Mouse (Mus musculus): ENCODE measurements around the gene Dync1h1. TPM values are rescaled to one million over a fixed set of nuclear protein-coding genes. Genes with fewer than 3 reads are reported as not detected.
"Not testable (repeated sequence)": the region's sequence is repeated elsewhere in the genome, so short reads cannot be mapped to it uniquely, and the experiment has no call there.

Gene Dync1h1
- polyA plus RNA-seq, 1 experiment from 2014 or later, result 56.9 TPM

DNA sequence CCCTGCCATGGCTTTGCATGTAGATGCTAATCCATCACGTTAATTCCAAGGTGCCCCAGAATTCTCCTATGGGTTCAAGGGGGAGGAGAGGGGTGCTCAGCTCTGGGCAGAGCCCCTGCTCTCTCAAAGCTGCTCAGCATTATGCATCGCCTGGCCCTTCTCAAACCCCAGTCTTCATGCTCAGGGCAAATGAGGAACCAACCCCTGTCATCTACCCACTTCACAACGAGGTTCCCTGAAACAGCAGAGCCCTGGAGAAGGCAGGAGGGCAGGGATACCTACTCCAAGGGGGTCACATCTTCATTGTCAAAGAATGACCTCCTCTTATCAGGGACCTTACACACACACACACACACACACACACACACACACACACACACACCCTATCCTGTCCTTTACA lies 80.6 kb downstream of the Dync1h1 start:
- H3K4me1 ChIP-seq, result peaks cover 4% of the 10 kb centered on the region; the same call in 1 of the 2 replicates
- no peak for ATAC-seq (ENCODE audit: insufficient number of reproducible peaks, insufficient read depth, low FRiP score, low TSS enrichment, low read depth)
- 0 out of 2 replicates have a peak, but pooled peaks cover 3% of the 10 kb centered on the region for H3K36me3 ChIP-seq

DNA sequence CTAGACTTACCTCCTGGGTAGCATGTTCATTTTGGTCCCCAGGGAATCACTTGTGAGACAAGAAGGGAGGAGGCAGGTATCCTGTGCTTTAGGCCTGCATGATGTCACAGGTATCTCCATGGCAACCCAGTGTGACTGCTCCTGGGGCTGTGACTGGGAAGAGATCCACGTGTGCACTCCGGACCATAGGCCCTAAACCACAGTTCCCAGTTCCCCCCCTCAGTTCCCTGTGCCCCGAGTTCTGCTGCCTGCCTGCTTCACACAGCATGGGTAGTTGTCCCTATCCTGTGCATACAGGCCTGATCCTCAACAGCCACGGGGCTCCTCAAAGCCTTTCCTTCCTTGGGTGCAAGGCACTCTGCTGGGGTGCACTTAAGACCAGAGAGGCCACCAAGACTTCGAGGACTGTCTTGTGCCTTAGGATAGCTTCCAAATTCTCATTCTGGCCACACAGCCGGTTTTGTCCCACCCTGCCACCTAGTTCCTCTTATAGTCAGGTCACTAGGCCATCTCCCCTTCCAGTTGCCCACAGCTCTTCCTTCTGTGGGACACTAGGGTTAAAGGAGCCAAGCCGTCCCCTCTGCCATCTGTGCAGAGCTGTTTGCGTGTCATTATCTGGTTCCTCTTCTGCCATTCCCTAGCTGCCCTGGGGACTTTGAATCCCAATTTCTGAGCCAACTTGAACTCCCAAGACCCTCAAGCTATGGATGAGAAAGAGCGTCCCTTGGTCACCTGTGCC lies 81.5 kb downstream of the Dync1h1 start, which contains the start of gene 1700001K19Rik:
TSS of gene 1700001K19Rik (minus strand) at position 59 of the 739 bp plus-strand sequence.
- no peak within 1 kb of the TSS for H3K4me3 ChIP-seq
- 74% methylated on average over 9 of the region's 9 CpGs for WGBS
- H3K27me3 ChIP-seq, result no peaks in the 10 kb centered on the region
- H3K4me2 ChIP-seq, result no peak within 1 kb of the TSS
- no peak for ATAC-seq (ENCODE audit: insufficient number of reproducible peaks, insufficient read depth, low FRiP score, low TSS enrichment, low read depth)
- H3K4me1 ChIP-seq, result peaks cover 4% of the 10 kb centered on the region; the same call in 1 of the 2 replicates
- 0 out of 2 replicates have a peak, but pooled peaks cover 3% of the 10 kb centered on the region for H3K36me3 ChIP-seq
- H3K9me3 ChIP-seq, result no peaks in the 10 kb centered on the region
- no peak within 1 kb of the TSS for H3K27ac ChIP-seq
- no peak within 1 kb of the TSS for H3K9ac ChIP-seq

More for the DNA sequence above, 80.6 kb downstream of the Dync1h1 start:
- no peaks in the 10 kb centered on the region for H3K9me3 ChIP-seq
- 65% methylated on average over 3 of the region's 3 CpGs for WGBS
- H3K27me3 ChIP-seq, result no peaks in the 10 kb centered on the region
- H3K4me3 ChIP-seq, result no peak overlapping the region
- H3K4me2 ChIP-seq, result no peak overlapping the region
- no peak overlapping the region for H3K27ac ChIP-seq
- H3K9ac ChIP-seq, result no peak overlapping the region

DNA sequence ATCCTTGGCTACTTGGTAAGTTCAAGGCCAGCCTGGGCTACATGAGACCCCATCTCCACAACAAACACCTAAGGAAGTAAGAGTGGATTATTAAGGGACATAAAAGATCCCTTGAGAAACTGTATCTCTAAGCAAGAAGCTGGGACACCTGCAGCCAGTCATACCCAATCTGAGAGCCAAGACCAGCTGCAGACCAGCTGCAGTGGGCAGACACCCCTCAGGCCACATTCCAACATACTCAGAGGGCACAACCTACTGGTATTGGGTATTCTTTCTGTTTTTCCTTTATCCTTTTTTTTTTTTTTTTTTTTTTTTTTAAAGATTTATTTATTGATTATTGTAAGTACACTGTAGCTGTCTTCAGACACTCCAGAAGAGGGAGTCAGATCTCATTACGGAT lies 82.3 kb downstream of the Dync1h1 start:
- no CpG with 5 or more reads among the region's 1 CpGs for WGBS
- Histone ChIP-seq H3K4me2 (no peak overlapping the region), H3K9me3 (no peaks in the 10 kb centered on the region)

DNA sequence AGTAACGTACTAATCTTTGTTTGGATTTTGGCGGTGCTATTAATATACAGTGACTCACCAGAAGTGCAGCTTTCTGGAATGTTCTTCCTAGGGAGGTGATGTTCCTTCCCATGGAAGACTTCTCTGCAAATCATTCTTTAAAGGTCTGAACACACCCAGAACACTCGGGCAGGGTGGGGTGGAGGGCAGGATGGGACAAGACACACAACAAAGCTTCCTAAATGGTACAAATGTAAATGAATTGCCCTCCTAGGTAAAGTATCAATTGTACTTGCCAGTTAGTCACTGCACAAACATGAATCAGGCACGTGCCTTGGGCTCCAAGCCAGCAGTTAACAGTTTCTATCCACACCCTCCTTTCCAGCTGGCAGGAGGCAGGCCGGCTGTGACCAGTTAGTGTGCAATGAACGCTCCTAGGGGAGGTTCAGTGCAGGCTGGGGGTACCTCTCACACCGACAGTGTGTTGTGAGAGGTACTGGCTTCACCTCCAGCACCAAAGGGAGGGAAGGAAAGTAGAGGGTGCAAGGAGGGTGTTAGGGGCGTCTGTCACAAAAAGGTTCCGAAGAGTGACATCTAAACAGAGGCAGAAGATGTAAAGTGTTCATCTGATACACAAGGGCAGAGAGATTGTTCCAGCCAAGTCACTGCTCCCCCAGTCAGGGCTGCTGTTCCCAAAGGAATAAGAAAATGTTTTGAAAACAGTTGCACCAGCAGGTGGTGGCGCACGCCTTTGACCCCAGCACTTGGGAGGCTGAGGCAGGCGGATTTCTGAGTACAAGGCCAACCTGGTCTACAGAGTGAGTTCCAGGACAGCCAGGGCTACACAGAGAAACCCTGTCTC lies 86.9 kb downstream of the Dync1h1 start:
- no peak overlapping the region for H3K4me2 ChIP-seq
- H3K4me1 ChIP-seq, result peaks cover 7% of the 10 kb centered on the region; the same call in 1 of the 2 replicates
- peaks cover 40% of the 10 kb centered on the region for H3K36me3 ChIP-seq
- H3K27ac ChIP-seq, result peak overlapping the region; percentile 28; the same call in 1 of the 2 replicates
- H3K4me3 ChIP-seq, result no peak overlapping the region
- 70% methylated on average over 12 of the region's 12 CpGs for WGBS
- no peaks in the 10 kb centered on the region for H3K27me3 ChIP-seq
- no peak overlapping the region for H3K9ac ChIP-seq
- no peak for ATAC-seq (ENCODE audit: insufficient number of reproducible peaks, insufficient read depth, low FRiP score, low TSS enrichment, low read depth)
- H3K9me3 ChIP-seq, result no peaks in the 10 kb centered on the region

More for the DNA sequence above, 82.3 kb downstream of the Dync1h1 start:
- ATAC-seq (ENCODE audit: insufficient number of reproducible peaks, insufficient read depth, low FRiP score, low TSS enrichment, low read depth), result no peak
- peaks cover 7% of the 10 kb centered on the region; the same call in 1 of the 2 replicates for H3K36me3 ChIP-seq
- H3K4me3 ChIP-seq, result no peak overlapping the region
- H3K4me1 ChIP-seq, result peaks cover 11% of the 10 kb centered on the region; the same call in 1 of the 2 replicates
- H3K9ac ChIP-seq, result no peak overlapping the region
- no peak overlapping the region for H3K27ac ChIP-seq
- no peaks in the 10 kb centered on the region for H3K27me3 ChIP-seq

DNA sequence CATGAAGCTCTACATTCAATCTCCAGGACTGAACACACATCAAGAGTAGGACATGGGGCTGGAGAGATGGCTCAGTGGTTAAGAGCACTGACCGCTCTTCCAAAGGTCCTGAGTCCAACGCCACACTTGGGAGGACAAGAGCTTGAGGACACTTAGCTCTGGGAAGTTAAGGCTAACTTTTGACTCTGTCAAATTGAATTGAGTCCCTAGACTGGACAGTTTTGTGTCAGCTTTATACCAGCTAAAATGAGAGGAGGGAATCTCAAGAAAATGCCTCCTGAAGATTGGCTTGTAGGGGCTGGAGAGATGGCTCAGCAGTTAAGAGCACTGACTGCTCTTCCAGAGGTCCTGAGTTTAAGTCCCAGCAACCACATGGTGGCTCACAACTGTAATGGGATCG lies 87.7 kb downstream of the Dync1h1 start:
- not testable (repeated sequence) for H3K27ac ChIP-seq, H3K9ac ChIP-seq
- peaks cover 46% of the 10 kb centered on the region for H3K36me3 ChIP-seq

DNA sequence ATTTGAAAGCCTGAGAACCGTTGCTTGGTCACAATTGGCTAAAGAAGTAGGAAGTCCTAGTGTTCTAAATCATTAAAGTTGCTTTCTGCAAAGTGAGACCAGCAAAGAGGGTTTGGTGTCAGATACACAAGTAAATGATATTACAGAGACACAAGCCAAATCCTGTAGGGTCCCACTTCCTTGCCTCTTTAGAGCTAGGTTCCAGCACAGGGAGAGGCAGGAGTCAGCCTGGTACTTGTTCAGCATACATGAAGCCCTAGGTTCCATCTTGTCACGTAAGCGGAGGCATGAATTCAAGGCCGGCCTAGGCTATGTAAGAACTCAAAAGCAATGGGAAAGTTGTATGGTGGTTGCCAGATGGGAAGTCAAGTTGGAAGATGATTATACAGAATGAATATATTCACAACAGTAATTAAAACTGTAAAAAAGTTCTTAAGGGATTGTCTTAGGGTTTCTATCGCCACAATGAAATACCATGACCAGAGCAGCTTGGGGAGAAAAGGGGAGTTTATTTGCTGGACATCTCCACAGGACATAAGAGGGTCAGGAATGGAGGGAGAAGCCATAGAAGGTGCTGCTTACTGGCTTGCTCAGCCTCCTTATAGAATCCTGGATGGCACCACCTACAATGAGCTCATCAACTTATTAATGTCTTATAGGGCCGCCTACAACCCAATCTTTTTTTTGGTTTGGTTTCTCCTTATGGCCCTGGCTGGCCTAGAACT lies 88.8 kb downstream of the Dync1h1 start:
- peaks cover 53% of the 10 kb centered on the region for H3K36me3 ChIP-seq
- no peak for ATAC-seq (ENCODE audit: insufficient number of reproducible peaks, insufficient read depth, low FRiP score, low TSS enrichment, low read depth)
- H3K9ac ChIP-seq, result no peak overlapping the region
- H3K4me2 ChIP-seq, result no peak overlapping the region
- H3K4me1 ChIP-seq, result peaks cover 15% of the 10 kb centered on the region
- H3K27me3 ChIP-seq, result no peaks in the 10 kb centered on the region
- WGBS, result 89% methylated on average over 6 of the region's 6 CpGs
- H3K4me3 ChIP-seq, result no peak overlapping the region
- no peak overlapping the region for H3K27ac ChIP-seq
- H3K9me3 ChIP-seq, result no peaks in the 10 kb centered on the region

More for the DNA sequence above, 87.7 kb downstream of the Dync1h1 start:
- not testable (repeated sequence) for H3K9me3 ChIP-seq; H3K4me1 ChIP-seq; H3K4me2 ChIP-seq; H3K4me3 ChIP-seq; H3K27me3 ChIP-seq; ATAC-seq (ENCODE audit: insufficient number of reproducible peaks, insufficient read depth, low FRiP score, low TSS enrichment, low read depth)
- WGBS, result 98% methylated on average over 3 of the region's 3 CpGs

DNA sequence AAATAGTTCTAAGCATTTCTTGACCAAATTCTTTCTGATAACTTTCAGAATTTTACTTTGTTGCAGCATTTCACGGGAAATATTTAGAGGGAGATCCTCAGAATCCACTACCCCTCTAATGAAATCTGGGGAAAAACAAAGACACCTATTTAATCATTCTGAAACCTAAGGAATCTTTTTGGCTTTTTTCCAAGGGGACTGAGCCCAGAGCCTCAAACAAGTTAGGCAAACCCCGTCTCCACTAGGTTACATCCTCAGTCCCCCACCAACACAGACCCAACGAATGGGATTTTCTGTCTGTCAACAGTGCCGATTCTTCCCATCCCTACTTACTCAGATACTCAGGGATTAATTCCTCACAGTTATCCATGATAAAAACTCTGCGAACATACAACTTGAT lies 92.1 kb downstream of the Dync1h1 start:
- H3K27me3 ChIP-seq; H3K9me3 ChIP-seq; H3K4me2 ChIP-seq; H3K4me3 ChIP-seq; H3K27ac ChIP-seq; H3K9ac ChIP-seq; ATAC-seq (ENCODE audit: insufficient number of reproducible peaks, insufficient read depth, low FRiP score, low TSS enrichment, low read depth): not testable (repeated sequence)
- H3K36me3 ChIP-seq, result peaks cover 47% of the 10 kb centered on the region
- H3K4me1 ChIP-seq, result peaks cover 13% of the 10 kb centered on the region
- WGBS, result 73% methylated on average over 5 of the region's 5 CpGs

DNA sequence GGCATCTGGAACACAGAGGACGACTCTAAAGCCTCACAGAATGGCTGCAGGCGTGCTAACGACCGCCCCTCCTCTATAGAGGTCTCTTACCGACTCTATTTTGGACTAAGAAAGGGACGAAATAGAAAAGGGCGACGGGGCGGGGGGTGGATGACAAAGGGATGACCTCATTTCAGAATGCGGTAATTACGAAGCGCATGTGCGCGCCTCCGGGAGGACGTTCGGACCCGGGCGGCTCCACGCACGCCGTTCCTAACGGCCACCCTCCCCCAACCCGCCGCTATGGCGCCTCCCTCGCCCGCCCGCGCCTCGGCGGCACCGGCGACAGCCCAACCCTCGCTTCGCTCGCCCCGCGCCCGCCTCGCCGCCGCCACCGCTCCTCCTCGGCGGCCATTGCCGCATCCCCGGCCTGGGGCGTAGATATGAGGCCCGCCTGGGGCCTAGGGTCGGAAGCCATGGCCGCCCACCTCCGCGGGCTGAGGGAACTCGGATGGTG lies 94.5 kb downstream of the Dync1h1 start:
- peaks cover 14% of the 10 kb centered on the region for H3K4me1 ChIP-seq
- under 1% methylated on average over 55 of the region's 55 CpGs for WGBS
- ATAC-seq (ENCODE audit: insufficient number of reproducible peaks, insufficient read depth, low FRiP score, low TSS enrichment, low read depth), result peak; percentile 28
- H3K27me3 ChIP-seq, result no peaks in the 10 kb centered on the region
- peak overlapping the region; percentile 99 for H3K9ac ChIP-seq
- H3K4me3 ChIP-seq, result peak overlapping the region; percentile 100
- peak overlapping the region; percentile 63 for H3K4me2 ChIP-seq
- no peaks in the 10 kb centered on the region for H3K9me3 ChIP-seq
- H3K27ac ChIP-seq, result peak overlapping the region; percentile 94
- peaks cover 25% of the 10 kb centered on the region for H3K36me3 ChIP-seq

DNA sequence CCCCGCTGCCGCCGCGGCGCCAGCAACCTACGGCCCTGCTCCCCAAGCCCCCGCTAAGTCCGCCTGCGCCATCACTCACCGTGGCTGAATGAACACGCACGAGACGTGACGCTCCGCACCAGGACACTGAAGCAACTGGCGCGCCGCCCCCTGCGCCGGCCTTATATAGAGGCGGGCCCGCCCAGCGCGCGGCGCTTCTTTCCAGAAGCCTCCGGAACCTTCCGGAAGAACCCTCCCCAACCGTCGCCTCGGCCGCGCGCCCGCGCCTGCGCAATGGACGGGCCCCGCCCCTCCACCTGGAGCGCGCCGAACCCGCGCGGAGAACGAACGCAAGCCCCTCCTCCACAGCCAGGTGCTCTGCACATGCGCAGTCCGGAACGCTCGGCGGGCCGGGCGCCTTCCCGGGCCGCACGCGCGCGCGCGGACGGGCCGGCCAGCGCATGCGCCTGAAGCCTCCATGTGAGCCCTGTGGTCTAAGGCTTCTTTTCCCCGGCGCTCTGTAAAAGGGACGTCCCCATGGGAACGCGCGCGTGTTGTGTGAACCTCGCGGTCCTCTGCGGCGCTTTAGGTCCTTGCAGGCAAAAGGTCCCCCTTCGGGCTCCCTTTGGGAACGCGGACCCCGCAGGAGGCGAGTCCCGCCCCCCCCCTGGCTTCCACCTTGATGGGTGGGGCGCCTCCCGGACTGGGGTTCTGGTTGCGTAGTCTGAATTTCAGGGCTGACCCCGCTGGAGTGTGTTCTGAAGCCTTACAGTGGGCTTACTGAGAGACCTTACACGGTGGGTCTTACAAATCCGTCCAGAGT lies 95.1 kb downstream of the Dync1h1 start:
- peak overlapping the region; percentile 63 for H3K4me2 ChIP-seq
- H3K4me3 ChIP-seq, result peak overlapping the region; percentile 100
- H3K9ac ChIP-seq, result peak overlapping the region; percentile 99
- under 1% methylated on average over 89 of the region's 89 CpGs for WGBS
- H3K36me3 ChIP-seq, result peaks cover 23% of the 10 kb centered on the region
- peak; percentile 96 for ATAC-seq (ENCODE audit: insufficient number of reproducible peaks, insufficient read depth, low FRiP score, low TSS enrichment, low read depth)
- no peaks in the 10 kb centered on the region for H3K9me3 ChIP-seq
- peaks cover 18% of the 10 kb centered on the region for H3K4me1 ChIP-seq
- peak overlapping the region; percentile 94 for H3K27ac ChIP-seq
- no peaks in the 10 kb centered on the region for H3K27me3 ChIP-seq

DNA sequence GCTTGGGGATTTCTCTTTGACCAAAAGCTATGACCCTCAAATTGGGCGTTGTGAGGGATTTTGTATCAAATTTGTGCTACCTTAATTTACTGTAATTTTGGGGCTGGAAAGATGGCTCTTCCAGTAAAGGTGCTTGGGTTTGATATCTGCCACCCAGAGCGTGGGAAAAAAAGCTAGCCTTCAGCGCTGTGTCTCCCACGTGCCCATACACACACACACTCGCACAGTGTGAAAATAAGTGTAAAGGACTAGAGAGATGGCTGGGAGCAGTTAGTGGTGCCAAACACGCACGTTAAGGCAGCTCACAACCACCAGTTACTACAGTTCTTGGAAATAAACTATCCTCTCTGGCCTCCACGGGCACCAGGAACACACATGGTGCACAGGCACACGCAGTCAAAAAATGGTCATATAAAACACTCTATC lies 95.7 kb downstream of the Dync1h1 start:
- Histone ChIP-seq H3K9ac (peak overlapping the region; percentile 79), H3K4me2 (peak overlapping the region; percentile 63), H3K27ac (peak overlapping the region; percentile 77; the same call in 1 of the 2 replicates), H3K27me3 (no peaks in the 10 kb centered on the region), H3K9me3 (no peaks in the 10 kb centered on the region), H3K4me3 (peak overlapping the region; percentile 100), H3K36me3 (peaks cover 18% of the 10 kb centered on the region), H3K4me1 (peaks cover 18% of the 10 kb centered on the region)
- ATAC-seq (ENCODE audit: insufficient number of reproducible peaks, insufficient read depth, low FRiP score, low TSS enrichment, low read depth), result no peak
- WGBS, result 48% methylated on average over 9 of the region's 9 CpGs

All from embryonic facial prominence, embryonic 13.5 days (tissue).